Mouse (Mus musculus) embryo, embryonic 9.5 days (tissue): ENCODE results near the gene Cib1.

Experiments
- DNase-seq: peaks from one replicate; pipeline ENCODE4 v3.0.0-alpha.2; 2017; ENCODE audit errors: extremely low spot score

The Cib1 gene

DNA sequence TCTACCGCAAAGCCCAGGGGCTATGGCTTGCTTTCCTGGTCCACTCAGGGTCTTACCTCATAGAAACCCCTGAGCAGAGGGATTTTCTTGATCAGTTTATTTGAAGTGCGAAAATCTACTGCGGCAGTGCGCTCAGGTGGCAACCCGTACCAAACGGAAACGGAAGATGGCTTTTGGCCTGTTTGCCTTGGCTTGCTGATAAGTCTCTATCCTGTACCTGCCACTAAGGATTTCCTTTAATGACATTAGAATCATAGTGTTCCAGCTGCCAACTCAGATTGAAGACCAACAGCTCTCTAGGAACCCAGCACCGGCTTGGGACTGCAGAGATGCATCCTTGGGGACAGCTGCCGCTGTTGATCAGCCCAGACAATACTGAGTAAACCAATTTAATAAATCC is 1.2 kb upstream of the Cib1 start:
- DNase-seq, result no peak

DNA sequence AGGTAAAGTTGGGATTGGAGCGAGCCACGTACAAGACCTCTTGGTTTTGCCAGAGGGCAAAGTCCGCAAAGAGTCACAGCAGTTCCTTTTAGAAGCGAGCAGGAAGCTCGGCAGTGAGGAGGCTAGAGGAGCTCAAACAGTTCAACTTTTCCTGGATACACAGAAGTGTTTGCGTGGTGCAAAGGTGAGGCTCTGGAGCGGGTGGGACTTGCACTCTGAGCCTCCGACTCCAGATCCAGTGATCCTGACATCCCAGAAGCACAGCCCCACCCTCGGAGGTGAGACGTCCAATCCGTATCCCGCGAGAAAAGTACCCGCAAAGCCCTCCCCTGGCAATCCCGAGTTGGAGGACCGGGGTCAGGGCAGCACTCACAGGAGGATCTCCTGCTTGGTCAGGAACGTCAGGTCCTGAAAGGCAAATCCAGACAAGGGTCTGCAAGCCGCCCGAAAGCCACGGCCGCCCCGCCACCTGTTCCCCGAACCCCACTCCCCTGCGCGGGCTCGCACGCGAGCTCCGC is 583 bp downstream of the Cib1 start:
- no peak for DNase-seq

DNA sequence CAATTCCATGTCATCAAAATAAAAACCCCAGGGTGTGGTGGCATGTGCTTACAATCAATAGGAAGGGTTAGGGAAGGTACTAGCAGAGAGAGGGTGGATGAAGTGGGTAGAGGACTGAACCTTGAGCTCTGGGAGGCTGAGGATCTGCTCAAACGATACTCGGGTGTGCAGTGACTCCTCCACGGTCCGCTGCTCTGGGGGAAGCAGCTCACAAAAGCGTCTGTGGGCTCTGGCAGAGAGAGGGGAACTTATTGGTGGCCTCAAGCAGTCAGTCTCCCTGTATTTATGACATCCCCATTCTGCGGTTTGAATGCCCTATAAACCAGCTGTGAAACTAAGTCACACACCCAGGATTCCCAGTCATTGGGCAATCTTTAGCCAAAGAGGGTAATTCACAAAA is 2.4 kb downstream of the Cib1 start:
- DNase-seq, result no peak

DNA sequence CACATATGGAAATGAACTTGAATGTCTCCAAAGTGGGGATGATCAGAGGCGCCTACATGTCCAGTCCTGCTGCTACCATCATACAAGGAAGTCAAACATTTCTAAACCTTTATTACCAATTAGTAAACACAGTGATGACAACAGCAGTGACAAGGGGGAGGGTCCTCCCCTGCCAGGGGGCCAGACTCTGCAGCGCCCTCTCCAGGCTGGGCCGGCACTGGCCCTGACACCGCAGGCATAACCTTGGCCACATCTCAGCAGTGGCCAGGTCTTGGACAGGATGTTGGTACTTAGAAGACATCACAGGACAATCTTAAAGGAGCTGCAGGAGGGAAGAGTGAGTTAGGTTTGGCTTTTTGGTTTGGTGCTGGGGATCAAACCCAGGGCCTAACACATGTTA is 5.5 kb downstream of the Cib1 start:
- DNase-seq, result no peak

DNA sequence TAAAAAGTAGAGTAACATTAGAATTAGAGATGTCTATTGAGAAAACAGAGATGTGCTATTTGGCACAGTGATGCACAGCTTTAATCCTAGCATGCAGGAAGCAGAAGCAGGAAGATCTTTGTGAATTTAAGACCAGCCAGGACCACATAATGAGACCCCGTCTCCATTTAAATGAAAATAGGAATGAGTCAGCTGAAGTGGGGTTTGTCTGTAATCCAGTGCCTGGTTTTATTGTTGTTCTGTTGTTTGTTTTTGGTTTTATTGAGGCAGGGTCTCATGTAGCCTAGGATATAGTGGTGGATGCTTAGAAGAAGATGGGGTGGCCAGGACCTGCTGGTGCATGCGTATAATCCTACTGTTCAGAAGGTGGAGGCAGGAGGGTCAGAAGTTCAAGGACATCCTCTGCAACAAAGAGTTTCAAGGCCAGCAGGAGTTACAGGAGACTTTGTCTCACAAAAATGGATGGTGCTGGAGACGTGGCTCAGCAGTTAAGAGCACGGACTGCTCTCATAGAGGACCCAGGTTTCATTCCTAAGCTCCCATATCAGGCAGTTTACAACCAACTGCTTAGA is 11.3 kb downstream of the Cib1 start:
- DNase-seq, result no peak

DNA sequence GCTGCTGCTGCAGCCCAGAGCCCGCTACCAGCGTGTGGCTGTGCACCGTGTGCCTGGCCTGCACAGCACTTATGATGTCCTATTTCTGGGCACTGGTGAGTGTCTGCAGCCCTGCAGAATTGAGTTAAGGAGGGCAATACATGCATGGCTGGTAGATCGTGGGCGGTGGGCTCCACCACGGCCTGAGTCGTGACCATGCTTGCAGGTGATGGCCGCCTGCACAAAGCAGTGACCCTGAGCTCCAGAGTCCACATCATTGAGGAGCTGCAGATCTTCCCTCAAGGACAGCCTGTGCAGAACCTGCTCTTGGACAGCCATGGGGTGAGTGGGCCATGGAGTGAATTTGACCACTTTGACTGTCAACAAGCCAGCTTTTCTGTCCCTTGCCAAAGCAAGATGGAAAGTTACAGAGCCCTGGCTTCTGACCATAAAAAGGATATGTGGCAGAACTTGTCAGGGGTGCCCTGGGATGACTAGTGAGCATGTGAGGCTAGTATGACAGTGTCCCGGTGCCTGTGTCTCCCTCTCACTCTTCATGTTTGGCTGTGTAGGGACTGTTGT is 12.3 kb downstream of the Cib1 start:
- DNase-seq, result no peak

DNA sequence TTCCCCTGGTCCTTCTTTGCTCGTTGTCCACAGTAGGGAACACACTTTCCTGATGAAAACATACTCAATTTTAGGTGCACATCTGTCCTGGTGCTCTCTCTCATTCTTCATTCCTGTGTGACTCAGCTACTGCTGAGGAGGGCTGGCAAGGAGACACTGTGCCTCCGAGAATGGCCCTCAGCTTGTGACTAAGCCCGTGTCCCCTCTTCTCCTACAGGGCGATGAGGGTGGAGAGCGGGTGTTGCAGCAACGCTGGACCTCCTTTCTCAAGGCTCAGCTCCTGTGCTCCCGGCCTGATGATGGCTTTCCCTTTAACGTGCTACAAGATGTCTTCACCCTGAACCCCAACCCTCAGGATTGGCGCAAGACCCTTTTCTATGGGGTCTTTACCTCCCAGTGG is 13.9 kb downstream of the Cib1 start:
- no peak for DNase-seq

DNA sequence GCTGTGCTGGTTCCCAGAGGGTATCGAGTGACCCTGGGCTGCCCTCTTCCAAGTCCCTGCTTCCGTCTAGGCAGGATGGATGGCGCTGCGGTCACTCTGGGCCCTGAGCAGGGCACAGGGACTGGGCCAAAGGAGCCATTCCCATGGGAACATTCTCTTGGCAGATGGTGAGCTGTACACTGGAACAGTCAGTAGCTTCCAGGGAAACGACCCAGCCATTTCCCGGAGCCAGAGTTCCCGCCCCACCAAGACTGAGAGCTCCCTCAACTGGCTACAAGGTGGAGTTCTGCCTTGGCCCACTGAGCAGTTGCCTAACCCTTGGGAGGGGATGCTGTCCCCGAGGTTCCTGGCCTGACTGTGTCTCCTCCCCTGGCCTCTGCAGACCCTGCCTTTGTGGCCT is 16.0 kb downstream of the Cib1 start:
- no peak for DNase-seq

DNA sequence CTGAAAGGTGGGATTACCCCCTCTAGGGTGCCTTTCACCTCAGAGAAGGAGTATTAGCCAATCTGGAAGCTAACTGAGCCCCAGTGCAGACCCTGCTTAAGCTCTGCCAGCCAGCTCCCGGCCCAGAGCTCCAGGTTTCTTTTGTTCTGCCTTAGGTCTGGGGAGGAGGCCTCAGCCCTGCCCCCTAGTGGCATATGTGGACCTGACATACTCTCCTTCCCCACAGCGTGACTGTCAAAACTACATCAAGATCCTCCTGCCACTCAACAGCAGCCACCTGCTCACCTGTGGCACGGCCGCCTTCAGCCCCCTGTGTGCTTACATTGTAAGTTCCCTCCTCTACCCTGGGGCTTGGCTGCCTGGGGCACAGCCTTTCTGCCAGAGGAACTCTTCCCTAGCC is 17.2 kb downstream of the Cib1 start:
- DNase-seq, result peak; percentile 72

DNA sequence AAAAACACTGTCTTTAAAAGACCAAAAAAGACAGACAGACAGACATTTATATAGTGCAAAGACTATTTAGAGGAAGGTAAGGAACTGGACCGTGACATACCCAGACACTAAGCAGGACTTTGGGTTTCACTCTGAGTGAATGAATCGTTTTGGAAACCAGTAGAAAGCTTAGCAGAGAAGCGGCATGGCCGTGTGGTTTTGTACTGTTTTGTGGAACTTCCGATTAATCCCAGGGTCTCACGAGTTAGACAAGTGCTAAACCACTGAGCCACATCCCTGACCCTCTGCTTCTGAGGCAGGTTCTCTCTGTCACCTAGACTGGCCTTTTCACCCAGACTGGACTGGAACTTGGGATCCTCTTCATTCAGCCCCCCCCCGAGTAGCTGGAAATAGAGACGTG is 18.2 kb downstream of the Cib1 start:
- no peak for DNase-seq

DNA sequence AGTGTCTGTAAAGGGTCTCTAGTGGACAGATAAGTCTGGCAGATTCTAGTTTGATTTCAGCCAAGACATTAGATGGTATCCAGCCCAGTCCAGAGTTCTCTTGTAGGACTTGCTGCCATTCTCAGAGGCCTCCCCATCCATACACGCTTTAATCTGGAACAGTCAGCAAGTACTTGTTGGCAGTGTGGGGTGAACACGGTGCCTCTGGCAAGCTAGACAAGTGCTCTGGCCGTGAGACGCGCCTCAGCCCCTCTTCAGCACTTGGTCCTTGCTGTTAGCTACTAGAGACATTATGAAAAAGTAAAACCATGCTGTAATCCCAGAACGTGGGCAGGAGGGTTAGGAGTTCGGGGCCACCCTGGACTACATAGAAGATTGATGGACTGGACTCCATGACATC is 19.0 kb downstream of the Cib1 start:
- no peak for DNase-seq

DNA sequence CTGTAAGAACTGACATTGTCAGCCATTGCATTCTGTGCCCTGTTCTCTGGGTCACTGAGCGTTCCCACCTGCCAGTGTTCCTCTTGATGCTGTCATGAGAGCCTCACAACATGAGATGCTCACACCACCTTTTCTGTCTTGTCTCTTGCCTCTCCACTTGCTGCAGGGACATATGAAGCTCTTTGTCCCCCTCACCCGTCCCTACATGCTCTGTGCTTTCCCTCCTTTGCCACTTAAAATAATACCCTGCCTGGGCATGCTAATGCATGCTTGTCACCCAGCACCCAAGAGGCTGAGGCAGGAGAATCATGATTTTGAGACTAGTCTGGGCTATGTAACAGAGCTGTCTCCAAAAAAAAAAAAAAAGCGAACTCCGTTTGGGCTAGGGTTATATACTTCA is 21.6 kb downstream of the Cib1 start:
- DNase-seq, result no peak

DNA sequence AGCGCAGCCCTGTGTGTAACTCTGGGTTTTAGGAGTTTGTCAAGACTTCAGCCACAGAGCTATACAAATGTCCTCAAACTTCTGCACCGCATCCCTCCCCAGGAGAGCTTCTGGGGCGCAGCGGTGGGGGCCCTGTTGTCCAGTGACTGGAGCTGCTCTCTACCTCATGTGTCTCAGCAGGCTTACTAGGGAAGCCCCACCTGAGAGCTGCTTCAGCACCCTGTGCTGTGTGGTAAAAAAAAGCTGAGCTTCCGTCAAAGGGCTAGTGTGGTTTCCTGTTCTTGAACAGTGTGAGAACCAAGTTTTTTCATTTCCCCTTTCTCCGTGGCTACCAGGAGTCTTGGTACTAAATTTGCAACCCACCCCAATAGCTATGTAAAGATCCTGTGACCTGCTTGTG is 22.9 kb downstream of the Cib1 start:
- no peak for DNase-seq

DNA sequence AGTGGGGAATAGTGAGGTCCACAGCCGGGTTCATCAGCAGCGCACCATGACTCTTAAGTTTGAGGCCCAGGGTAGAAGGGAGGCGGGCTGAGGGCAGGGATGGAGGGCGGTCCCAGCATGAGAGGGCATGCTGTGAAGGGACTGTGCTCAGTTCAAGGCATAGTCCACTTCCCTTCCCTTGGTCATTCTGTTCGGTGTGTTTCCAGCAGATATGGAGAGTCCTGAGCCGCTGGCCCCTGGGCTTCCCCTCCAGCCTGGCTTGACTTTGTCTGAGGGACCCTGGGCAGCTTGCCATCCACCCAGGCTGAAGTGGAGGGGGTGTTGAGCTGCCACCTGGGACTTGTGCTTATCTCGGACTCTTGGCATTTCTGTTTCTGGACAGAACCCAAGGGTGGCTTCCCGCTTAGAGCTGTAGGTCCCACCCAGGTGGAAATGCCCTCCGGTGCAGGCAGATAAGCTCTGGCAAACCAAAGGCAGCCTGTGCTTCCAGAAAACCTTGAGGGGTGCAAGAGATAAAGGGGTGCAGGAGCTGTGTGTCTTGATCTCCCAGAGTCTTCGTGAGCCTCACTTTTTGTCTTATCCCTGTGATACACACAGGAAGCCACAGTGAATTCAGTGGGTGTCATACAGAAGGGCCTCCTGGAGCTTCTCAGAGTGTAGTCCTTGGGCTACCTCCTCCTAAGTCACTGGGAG is 23.7 kb downstream of the Cib1 start:
- no peak for DNase-seq

DNA sequence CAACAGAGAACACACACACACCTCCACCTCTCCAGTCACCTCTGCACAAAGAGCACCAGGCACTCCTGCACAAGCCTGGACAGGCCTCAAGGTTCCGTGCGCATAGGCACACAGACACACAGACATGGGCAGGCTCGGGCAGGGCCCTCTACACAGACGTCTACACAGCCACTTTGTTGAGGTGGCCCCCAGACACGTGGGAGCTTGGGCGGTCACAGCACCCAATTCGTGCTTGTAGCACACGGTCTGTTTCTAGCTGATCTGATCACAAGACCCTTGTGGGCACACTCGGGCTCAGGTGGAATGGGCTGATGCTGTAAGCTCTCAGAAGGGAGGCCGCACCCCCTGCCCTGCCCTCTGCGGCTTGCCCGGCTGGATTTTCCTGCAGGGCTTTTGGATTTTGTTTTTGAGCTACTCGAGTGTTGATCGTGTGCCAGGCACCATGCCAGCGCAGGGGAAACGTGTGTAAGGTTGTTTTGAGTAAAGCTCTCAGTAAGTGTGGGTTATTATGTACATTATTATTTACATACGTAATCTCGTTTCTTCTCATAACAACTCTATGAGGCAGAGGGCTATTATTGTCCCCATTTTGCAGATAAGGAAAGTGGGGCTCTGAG is 24.5 kb downstream of the Cib1 start:
- DNase-seq, result no peak

DNA sequence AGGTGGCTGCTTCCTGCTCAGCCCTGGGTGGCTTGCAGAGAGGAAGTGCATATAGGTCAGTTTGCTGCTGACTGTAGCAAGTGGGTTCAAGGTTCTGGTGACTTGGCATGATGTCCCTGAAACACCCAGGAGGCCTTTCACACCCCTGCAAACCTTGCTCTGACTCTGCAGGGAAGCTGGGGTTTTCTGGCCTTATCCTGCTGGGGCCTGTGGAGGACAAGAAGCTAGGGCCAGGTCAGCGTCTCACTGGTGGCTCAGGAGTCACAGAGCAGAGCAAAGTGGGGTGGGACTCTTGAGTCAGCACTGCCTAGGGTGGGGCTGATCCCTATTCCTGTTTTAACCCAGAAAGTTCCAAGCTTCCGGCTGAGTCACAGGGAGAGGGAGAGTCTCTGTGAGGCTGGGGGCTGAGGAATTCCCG is 25.3 kb downstream of the Cib1 start:
- DNase-seq, result no peak

DNA sequence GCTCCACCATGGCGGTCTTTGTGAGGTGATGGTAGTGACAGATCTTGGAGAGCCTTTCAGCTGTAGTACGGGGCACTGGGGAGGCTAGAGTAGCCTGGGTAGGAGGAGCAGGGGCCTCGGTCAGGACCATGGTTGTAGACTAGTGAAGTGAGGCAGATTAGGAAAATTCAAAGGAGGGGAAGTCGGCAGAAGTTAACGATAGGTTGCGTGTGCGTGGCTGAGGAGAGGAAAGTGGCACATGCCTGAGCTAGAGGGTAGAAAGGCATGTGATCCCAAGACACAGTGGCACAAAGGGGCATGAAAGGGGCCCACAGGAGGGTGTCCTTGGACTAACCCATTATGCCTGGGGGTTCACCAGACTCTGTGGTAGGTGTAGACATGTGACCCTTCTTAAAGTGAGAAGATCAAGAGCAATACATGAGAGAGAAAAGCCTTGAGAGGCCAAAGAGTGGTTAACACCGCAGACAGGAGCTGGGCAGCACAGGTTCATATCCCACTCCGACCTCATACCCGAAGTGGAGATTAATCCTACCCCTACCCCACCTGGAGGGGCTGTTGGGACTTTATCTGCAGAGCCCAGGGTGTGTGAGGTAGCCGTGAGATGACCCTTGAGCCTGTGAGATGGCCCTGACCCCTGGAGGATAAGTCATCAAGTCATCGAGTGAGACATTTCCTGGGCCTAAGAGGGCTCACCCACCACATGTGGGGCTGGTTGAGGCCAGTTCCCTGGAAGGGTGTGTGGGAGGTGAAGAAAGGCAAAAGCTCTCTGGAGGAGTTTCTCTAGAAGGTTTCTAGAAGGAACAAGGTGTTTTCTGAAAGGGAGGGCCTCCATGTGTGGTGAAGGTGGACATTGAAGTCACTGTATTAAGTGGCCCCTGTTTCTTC is 26.7 kb downstream of the Cib1 start:
- no peak for DNase-seq

DNA sequence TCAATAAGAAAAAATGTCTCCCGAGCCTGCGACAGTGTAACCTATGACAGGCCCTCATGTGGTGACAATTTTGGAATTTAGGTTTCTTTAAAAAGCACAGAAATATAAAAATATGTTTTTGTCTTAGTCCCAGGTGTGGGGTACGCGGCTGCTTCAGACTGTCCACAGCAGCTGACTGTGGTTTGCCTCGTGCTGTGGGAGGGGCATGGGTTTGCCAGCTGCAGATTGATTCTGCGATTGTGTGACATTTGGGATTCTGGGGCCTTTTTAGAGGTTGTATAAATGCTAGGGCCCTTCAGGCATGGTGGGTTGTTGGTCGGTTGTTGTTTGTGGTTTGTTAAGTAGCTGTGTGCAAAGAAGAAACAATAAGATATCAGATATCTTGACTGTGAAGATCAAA is 27.7 kb downstream of the Cib1 start:
- no peak for DNase-seq

DNA sequence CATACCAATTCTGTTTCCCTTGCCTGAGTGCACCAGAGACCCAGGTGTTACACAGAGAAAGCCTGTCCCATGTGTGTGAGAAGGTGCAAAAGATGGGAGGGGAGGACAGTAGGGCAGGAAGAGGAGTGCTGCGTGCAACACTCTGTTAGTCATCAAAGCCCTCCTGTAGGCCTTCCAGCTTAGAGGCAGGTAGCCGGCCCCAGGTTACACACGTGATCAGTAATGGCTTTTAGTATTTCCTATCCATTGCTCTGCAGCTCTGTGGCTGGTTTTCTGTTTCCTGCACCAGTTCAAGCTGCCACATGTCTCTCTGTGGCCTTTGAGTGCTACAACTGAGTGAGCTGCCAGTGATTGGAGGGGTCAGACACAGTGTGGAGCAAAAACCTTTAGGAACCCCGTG is 28.3 kb downstream of the Cib1 start:
- DNase-seq, result no peak

DNA sequence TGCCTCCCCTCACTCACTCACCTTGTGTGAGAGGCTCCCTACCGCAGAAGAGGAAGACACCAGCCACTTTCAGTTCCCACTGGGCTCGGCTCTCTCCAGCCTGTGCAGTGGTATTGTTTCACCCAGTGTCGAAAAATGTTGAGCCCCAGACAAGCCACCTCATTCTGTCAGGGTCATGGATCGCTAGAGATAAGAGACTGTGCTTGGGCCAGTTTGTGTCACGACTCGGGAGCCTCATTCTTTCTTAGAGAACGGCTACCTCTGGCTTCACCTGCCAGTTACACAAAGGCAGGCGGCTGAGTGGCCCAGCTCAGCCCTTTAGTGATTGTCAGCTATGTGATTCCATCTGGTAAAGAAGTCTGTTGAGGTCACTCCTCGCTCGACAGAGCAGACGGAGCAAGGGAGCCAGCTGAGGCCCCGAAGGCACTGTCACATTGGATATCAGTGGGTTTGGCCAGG is 28.9 kb downstream of the Cib1 start:
- DNase-seq, result no peak

DNA sequence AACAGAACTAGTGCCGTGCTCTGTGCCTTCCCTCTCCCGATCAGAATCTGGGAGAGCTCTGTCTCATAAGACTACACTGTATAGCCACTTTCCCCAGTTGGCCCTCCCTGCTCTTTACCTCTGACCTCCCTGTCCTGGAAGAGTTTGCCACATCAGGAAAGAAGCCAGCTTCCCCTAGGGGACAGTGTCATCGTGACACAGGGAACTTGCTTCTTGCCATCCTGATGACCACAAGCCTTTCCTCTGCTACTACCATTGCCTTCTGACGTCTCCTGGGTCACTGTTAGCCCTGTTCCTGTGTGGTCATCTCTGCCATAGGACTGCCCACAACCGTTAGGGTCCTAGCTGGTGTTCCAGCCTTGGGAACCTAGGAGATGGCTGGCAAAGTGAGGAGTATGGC is 29.7 kb downstream of the Cib1 start:
- DNase-seq, result no peak
